Mouse (Mus musculus) spleen, adult 12 weeks (tissue): ENCODE measurements around the gene Cmtm1.
"Not testable (repeated sequence)": the region's sequence is repeated elsewhere in the genome, so short reads cannot be mapped to it uniquely, and the experiment has no call there.

Experiments
- DNase-seq: peaks from one replicate; pipeline ENCODE4 v3.0.0; 2022; ENCODE audit warnings: low spot score

The Cmtm1 gene

GRCm38 (mm10) chr8:104309441-104310155, at the start of gene Cmtm1, which contains the start of gene Gm45711:
Cmtm1 (minus strand) TSS chr8:104310145.
Gm45711 (minus strand) TSS chr8:104310081.
- DNase-seq: not testable (repeated sequence)

- DNase-seq: no peak
Observed at GRCm38 (mm10) chr8:104358637-104359036, 48.7 kb upstream of the Cmtm1 start.

- no peak for DNase-seq
Observed at GRCm38 (mm10) chr8:104354504-104354903, 44.6 kb upstream of the Cmtm1 start.

GRCm38 (mm10) chr8:104353186-104353585, 43.2 kb upstream of the Cmtm1 start:
- no peak for DNase-seq

- DNase-seq: no peak
Observed at GRCm38 (mm10) chr8:104350047-104350446, 40.1 kb upstream of the Cmtm1 start.

- no peak for DNase-seq
Observed at GRCm38 (mm10) chr8:104348971-104349370, 39.0 kb upstream of the Cmtm1 start.

- no peak for DNase-seq
Observed at GRCm38 (mm10) chr8:104346706-104347105, 36.8 kb upstream of the Cmtm1 start.

- no peak for DNase-seq
Observed at GRCm38 (mm10) chr8:104344622-104345021, 34.7 kb upstream of the Cmtm1 start.

- DNase-seq: peak; percentile 66
Observed at GRCm38 (mm10) chr8:104343957-104344356, 34.0 kb upstream of the Cmtm1 start.

GRCm38 (mm10) chr8:104342426-104342825, 32.5 kb upstream of the Cmtm1 start:
- no peak for DNase-seq

- no peak for DNase-seq
Observed at GRCm38 (mm10) chr8:104341678-104342077, 31.7 kb upstream of the Cmtm1 start.

- peak; percentile 15 for DNase-seq
Observed at GRCm38 (mm10) chr8:104341106-104341561, 31.2 kb upstream of the Cmtm1 start.

- peak; percentile 46 for DNase-seq
Observed at GRCm38 (mm10) chr8:104340233-104341105, 30.5 kb upstream of the Cmtm1 start.

- DNase-seq: no peak
Observed at GRCm38 (mm10) chr8:104339983-104340232, 30.0 kb upstream of the Cmtm1 start.

GRCm38 (mm10) chr8:104339229-104339982, 29.5 kb upstream of the Cmtm1 start, which contains the start of gene Cmtm3:
Cmtm3 (plus strand) TSS chr8:104339410.
- no peak for DNase-seq

GRCm38 (mm10) chr8:104337890-104338289, 27.9 kb upstream of the Cmtm1 start:
- DNase-seq: no peak

- no peak for DNase-seq
Observed at GRCm38 (mm10) chr8:104336806-104337205, 26.9 kb upstream of the Cmtm1 start.

GRCm38 (mm10) chr8:104334196-104334595, 24.3 kb upstream of the Cmtm1 start:
- DNase-seq: no peak

- DNase-seq: no peak
Observed at GRCm38 (mm10) chr8:104333786-104334185, 23.8 kb upstream of the Cmtm1 start.

GRCm38 (mm10) chr8:104332665-104333631, 23.0 kb upstream of the Cmtm1 start:
- DNase-seq: no peak

GRCm38 (mm10) chr8:104321930-104322329, 12.0 kb upstream of the Cmtm1 start, which contains the start of gene Cmtm2b:
Cmtm2b (plus strand) TSS chr8:104322230.
- not testable (repeated sequence) for DNase-seq
